Mouse (Mus musculus): ENCODE measurements at regions not wholly inside any gene's neighbourhood (a gene's known extent, or its start where the extent isn't known, plus 50 kb on each side); places are given as distances from the start of the nearest gene placed in this dataset.
"Not testable (repeated sequence)": the region's sequence is repeated elsewhere in the genome, so short reads cannot be mapped to it uniquely, and the experiment has no call there.

GRCm38 (mm10) chr2:149283274-149283673 lies 121.6 kb upstream of the Cst10 start:
- DNase-seq (ENCODE audit: extremely low spot score, low spot score) = no peak

- DNase-seq (ENCODE audit: extremely low spot score, low spot score) = no peak
Measured at GRCm38 (mm10) chr2:149284199-149284598, 120.7 kb upstream of the Cst10 start.

GRCm38 (mm10) chr2:149296936-149297335 lies 107.9 kb upstream of the Cst10 start:
- DNase-seq (ENCODE audit: extremely low spot score, low spot score) = not testable (repeated sequence)

- no peak for DNase-seq (ENCODE audit: extremely low spot score, low spot score)
Measured at GRCm38 (mm10) chr2:149305553-149305952, 99.3 kb upstream of the Cst10 start.

GRCm38 (mm10) chr2:149350239-149350811 lies 54.5 kb upstream of the Cst10 start:
- DNase-seq (ENCODE audit: extremely low spot score, low spot score) = peak; percentile 41

Data from neural tube, embryonic 10.5 days (tissue).